Mouse (Mus musculus): ENCODE measurements around the gene Ccr1. TPM values are rescaled to one million over a fixed set of nuclear protein-coding genes. Genes with fewer than 3 reads are reported as not detected.
"Not testable (repeated sequence)": the region's sequence is repeated elsewhere in the genome, so short reads cannot be mapped to it uniquely, and the experiment has no call there.

Ccr1 gene
- total and polyA plus RNA-seq, 2 experiments from 2014 or later, result 1.3 to 1.9 TPM

DNA sequence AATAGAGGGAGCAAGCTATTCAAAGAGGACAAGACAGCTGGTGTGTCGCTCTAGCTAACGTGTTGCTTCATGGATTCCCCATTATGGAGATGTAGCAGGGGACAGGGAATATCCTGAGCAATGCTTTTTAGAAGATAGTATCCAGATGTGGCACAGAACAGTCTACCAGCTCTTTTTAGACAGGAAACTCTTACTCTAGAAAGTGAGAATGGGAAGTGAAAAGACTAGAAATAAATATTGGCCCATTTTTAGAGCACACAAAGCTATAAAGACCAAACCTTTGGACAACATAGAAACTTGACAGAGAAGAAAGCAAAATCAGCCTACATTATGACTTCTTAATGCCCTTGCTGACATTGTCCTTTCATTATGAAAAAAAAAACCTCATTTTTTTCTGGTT, 7.1 kb upstream of the Ccr1 start:
- no peaks in the 10 kb centered on the region for H3K27me3 ChIP-seq (ENCODE audit: control insufficient read depth, insufficient read depth, low read length)
- WGBS, result 61% methylated on average over 2 of the region's 2 CpGs

DNA sequence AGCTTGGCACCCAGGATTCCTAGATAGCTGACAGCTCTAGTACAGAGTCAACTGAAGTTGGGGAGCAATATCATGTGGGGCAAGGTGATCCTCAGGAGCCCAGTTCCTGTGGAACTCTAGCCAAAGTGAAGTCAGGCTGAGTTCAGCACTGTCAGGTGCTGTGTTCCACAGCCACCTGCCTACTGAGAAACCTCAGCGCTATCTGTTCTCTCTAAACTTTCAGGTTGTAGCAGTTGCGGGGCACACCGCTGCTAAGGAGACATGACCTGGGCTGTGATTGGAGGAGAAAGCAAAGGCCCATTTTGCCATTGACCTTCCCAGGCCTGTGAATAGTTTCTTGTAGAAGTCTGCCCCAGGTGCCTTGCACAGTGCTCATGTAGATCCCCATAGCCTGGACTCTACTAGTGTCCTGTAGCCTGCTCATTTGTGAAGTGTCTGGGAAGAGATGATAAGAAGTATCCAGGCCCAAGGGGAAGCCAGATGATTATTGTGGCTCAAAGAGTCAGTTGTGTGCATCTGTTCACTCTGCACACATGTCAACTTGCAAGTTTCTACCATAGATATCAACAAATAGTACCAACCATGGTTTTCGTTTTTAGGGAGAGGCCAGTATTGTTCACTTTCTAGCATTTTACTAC, 1.5 kb downstream of the Ccr1 start:
- H3K9me3 ChIP-seq (replicated peaks; ENCODE audit: control insufficient read depth, low read length); H3K27ac ChIP-seq (ENCODE audit: low read depth); ATAC-seq (ENCODE audit: insufficient read depth, low read depth); H3K4me1 ChIP-seq (ENCODE audit: control insufficient read depth, insufficient read depth); DNase-seq (ENCODE audit: low spot score); H3K36me3 ChIP-seq (replicated peaks; ENCODE audit: control insufficient read depth, insufficient read depth, low read length); H3K4me3 ChIP-seq (ENCODE audit: low read depth, low read length); H3K4me2 ChIP-seq (ENCODE audit: low read depth, low read length); H3K27me3 ChIP-seq (ENCODE audit: control insufficient read depth, insufficient read depth, low read length); H3K9ac ChIP-seq (replicated peaks; ENCODE audit: low read depth, low read length): not testable (repeated sequence)
- 60% methylated on average over 1 of the region's 4 CpGs for WGBS

More for the DNA sequence above, 7.1 kb upstream of the Ccr1 start:
- Histone ChIP-seq H3K4me3 (ENCODE audit: low read depth, low read length) (no peak overlapping the region), H3K9ac (replicated peaks; ENCODE audit: low read depth, low read length) (no peak overlapping the region), H3K4me1 (ENCODE audit: control insufficient read depth, insufficient read depth) (no peaks in the 10 kb centered on the region), H3K36me3 (replicated peaks; ENCODE audit: control insufficient read depth, insufficient read depth, low read length) (no peaks in the 10 kb centered on the region), H3K9me3 (replicated peaks; ENCODE audit: control insufficient read depth, low read length) (no peaks in the 10 kb centered on the region), H3K4me2 (ENCODE audit: low read depth, low read length) (no peak overlapping the region), H3K27ac (ENCODE audit: low read depth) (no peak overlapping the region)
- TF ChIP-seq CTCF (IDR thresholded peaks at IDR 0.05; ENCODE audit: low read depth) (no peak), EP300 (IDR thresholded peaks at IDR 0.05; ENCODE audit: low read depth) (no peak)
- no peak for ATAC-seq (ENCODE audit: insufficient read depth, low read depth)
- no peak for DNase-seq (ENCODE audit: low spot score)

DNA sequence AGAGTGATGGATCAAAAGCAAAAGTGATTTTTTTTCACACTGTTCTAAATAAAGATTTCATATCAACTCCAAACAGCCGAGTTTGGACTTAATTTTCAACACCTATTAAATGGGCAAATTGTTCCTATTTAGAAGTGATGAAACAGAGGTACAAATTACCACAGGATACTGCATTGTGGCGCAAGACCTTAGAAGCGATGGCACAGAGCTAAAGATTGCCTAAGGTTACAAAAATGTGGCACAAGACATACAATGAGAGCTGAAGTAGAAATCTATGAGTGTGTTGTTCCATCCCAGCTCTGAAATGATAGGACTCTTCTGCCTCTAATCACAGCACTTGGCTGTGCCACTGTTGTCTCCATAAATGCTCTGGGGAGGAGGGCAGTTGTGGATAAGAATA, 3.7 kb downstream of the Ccr1 start:
- H3K27ac ChIP-seq (ENCODE audit: low read depth), result no peak overlapping the region
- no peak overlapping the region for H3K9ac ChIP-seq (replicated peaks; ENCODE audit: low read depth, low read length)
- ATAC-seq (ENCODE audit: insufficient read depth, low read depth) (no peak), DNase-seq (ENCODE audit: low spot score) (no peak)
- no peaks in the 10 kb centered on the region for H3K36me3 ChIP-seq (replicated peaks; ENCODE audit: control insufficient read depth, insufficient read depth, low read length)
- 57% methylated on average over 3 of the region's 3 CpGs for WGBS
- H3K9me3 ChIP-seq (replicated peaks; ENCODE audit: control insufficient read depth, low read length), result no peaks in the 10 kb centered on the region
- H3K27me3 ChIP-seq (ENCODE audit: control insufficient read depth, insufficient read depth, low read length), result no peaks in the 10 kb centered on the region
- no peak overlapping the region for H3K4me2 ChIP-seq (ENCODE audit: low read depth, low read length)
- H3K4me1 ChIP-seq (ENCODE audit: control insufficient read depth, insufficient read depth), result no peaks in the 10 kb centered on the region
- TF ChIP-seq EP300 (IDR thresholded peaks at IDR 0.05; ENCODE audit: low read depth) (no peak), CTCF (IDR thresholded peaks at IDR 0.05; ENCODE audit: low read depth) (no peak)
- no peak overlapping the region for H3K4me3 ChIP-seq (ENCODE audit: low read depth, low read length)

DNA sequence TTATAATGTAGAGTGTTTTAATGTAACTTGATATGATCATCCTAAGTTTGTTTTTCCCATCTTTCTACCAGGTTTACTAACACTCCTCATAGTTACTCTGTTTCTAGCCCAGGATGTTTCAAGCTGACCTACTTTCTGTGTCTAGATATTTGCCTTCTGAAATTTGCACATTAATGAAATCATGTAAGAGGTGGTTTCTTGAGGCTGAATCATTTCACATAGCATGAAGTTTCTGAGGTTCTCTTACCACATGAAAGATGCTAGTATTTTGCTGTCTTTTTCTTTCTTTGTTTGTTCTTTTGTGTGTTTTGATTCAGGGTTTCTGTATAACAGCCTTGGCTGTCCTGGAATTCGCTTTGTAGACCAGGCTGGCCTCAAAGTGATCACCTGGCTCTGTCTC, 8.3 kb downstream of the Ccr1 start:
- no peak overlapping the region for H3K4me2 ChIP-seq (ENCODE audit: low read depth, low read length)
- DNase-seq (ENCODE audit: low spot score) (no peak), ATAC-seq (ENCODE audit: insufficient read depth, low read depth) (no peak)
- no peaks in the 10 kb centered on the region for H3K9me3 ChIP-seq (replicated peaks; ENCODE audit: control insufficient read depth, low read length)
- H3K4me1 ChIP-seq (ENCODE audit: control insufficient read depth, insufficient read depth), result no peaks in the 10 kb centered on the region
- H3K27me3 ChIP-seq (ENCODE audit: control insufficient read depth, insufficient read depth, low read length), result no peaks in the 10 kb centered on the region
- no peaks in the 10 kb centered on the region for H3K36me3 ChIP-seq (replicated peaks; ENCODE audit: control insufficient read depth, insufficient read depth, low read length)
- 67% methylated on average over 1 of the region's 1 CpGs for WGBS
- no peak overlapping the region for H3K9ac ChIP-seq (replicated peaks; ENCODE audit: low read depth, low read length)
- no peak overlapping the region for H3K27ac ChIP-seq (ENCODE audit: low read depth)
- TF ChIP-seq CTCF (IDR thresholded peaks at IDR 0.05; ENCODE audit: low read depth) (no peak), EP300 (IDR thresholded peaks at IDR 0.05; ENCODE audit: low read depth) (no peak)
- no peak overlapping the region for H3K4me3 ChIP-seq (ENCODE audit: low read depth, low read length)

DNA sequence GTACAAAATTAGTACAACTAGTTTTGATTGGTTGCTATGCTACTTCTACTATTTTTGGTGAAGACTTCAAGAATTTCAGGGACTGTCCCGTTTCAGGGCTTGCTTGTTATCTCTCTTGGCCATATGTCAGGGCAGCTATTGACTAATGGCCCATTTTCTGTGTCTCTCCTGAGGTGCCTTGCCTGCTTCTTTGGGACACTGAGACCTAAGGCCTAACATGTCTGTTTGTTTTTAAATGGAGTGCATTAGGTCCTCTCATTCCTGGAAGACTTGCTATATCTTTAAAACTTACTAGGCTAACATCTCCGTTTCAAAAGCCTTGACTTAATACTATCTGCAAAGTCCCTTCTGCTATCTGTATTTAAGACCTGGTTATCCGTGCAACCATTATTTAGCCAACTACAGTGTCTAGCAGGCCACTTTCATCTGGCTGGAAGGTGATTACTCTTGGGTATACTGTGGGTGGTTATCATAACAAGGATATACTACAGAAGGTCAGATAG, 10.5 kb downstream of the Ccr1 start:
- 37% methylated on average over 3 of the region's 3 CpGs for WGBS
- no peak overlapping the region for H3K27ac ChIP-seq (ENCODE audit: low read depth)
- no peaks in the 10 kb centered on the region for H3K9me3 ChIP-seq (replicated peaks; ENCODE audit: control insufficient read depth, low read length)
- H3K36me3 ChIP-seq (replicated peaks; ENCODE audit: control insufficient read depth, insufficient read depth, low read length), result no peaks in the 10 kb centered on the region
- no peaks in the 10 kb centered on the region for H3K4me1 ChIP-seq (ENCODE audit: control insufficient read depth, insufficient read depth)
- no peak overlapping the region for H3K4me2 ChIP-seq (ENCODE audit: low read depth, low read length)
- DNase-seq (ENCODE audit: low spot score) (no peak), ATAC-seq (ENCODE audit: insufficient read depth, low read depth) (no peak)
- H3K4me3 ChIP-seq (ENCODE audit: low read depth, low read length), result no peak overlapping the region
- no peak overlapping the region for H3K9ac ChIP-seq (replicated peaks; ENCODE audit: low read depth, low read length)
- H3K27me3 ChIP-seq (ENCODE audit: control insufficient read depth, insufficient read depth, low read length), result no peaks in the 10 kb centered on the region
- TF ChIP-seq CTCF (IDR thresholded peaks at IDR 0.05; ENCODE audit: low read depth), result no peak
- TF ChIP-seq EP300 (IDR thresholded peaks at IDR 0.05; ENCODE audit: low read depth), result no peak

DNA sequence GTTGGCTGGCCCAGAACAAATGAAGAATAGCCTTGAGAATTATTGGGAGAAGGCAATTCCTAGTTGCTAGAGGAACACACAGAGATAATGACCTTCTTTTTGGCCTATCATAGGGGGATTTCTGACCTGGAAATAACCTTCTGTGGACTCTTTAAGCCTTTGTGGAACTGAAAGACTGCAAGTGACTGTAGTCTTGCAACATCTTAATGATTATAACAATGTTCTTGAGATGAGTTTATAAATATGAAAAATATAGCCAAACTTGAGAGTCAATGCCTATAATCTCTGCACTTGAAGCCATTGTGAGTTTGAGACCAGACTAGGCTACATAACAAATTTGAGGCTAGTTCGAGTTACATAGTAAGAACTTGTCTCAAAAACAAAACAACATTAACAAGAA, 11.6 kb downstream of the Ccr1 start:
- no peaks in the 10 kb centered on the region for H3K4me1 ChIP-seq (ENCODE audit: control insufficient read depth, insufficient read depth)
- no peak for TF ChIP-seq EP300 (IDR thresholded peaks at IDR 0.05; ENCODE audit: low read depth)
- DNase-seq (ENCODE audit: low spot score) (no peak), ATAC-seq (ENCODE audit: insufficient read depth, low read depth) (no peak)
- H3K27me3 ChIP-seq (ENCODE audit: control insufficient read depth, insufficient read depth, low read length), result no peaks in the 10 kb centered on the region
- 54% methylated on average over 1 of the region's 1 CpGs for WGBS
- no peak overlapping the region for H3K4me3 ChIP-seq (ENCODE audit: low read depth, low read length)
- H3K9me3 ChIP-seq (replicated peaks; ENCODE audit: control insufficient read depth, low read length), result no peaks in the 10 kb centered on the region
- no peak overlapping the region for H3K4me2 ChIP-seq (ENCODE audit: low read depth, low read length)
- H3K27ac ChIP-seq (ENCODE audit: low read depth), result no peak overlapping the region
- H3K9ac ChIP-seq (replicated peaks; ENCODE audit: low read depth, low read length), result no peak overlapping the region
- no peaks in the 10 kb centered on the region for H3K36me3 ChIP-seq (replicated peaks; ENCODE audit: control insufficient read depth, insufficient read depth, low read length)

Measured in heart, postnatal 0 days (tissue).